Mouse (Mus musculus) heart, adult 18-20 months (tissue): Measurements from ENCODE around the gene Hk2. TPM values are rescaled to one million over a fixed set of nuclear protein-coding genes. Genes with fewer than 3 reads are reported as not detected.

ENCODE experiments used
- DNase-seq, 2 experiments: peaks; one replicate each; pipeline ENCODE4 v3.0.0; 2021 to 2022; ENCODE audit warnings: mixed read lengths in 1 of 2
- total RNA-seq, 2 experiments: library from RNA; stranded (reverse); gene quantifications; 2 replicates each; pipeline ENCODE4 v1.2.3; 2021

The Hk2 gene
- total RNA-seq, 2 experiments from 2014 or later, result 338 to 357 TPM

GRCm38 (mm10) chr6:82770286-82770685, 4.0 kb downstream of the Hk2 start:
- DNase-seq, result no peak

GRCm38 (mm10) chr6:82769704-82770103, 4.5 kb downstream of the Hk2 start:
- DNase-seq, result peak in 1 of 2 experiments; percentile 7

GRCm38 (mm10) chr6:82767734-82768586, 6.3 kb downstream of the Hk2 start:
- peak in 1 of 2 experiments; percentile 21 for DNase-seq

GRCm38 (mm10) chr6:82766636-82767035, 7.6 kb downstream of the Hk2 start:
- no peak for DNase-seq

- DNase-seq, result no peak
Measured at GRCm38 (mm10) chr6:82765261-82765660, 9.0 kb downstream of the Hk2 start.

- DNase-seq, result peak; percentile 68 to 69
Measured at GRCm38 (mm10) chr6:82763871-82764503, 10.3 kb downstream of the Hk2 start.

- no peak for DNase-seq
Measured at GRCm38 (mm10) chr6:82762728-82763127, 11.5 kb downstream of the Hk2 start.

- peak; percentile 63 to 77 for DNase-seq
Measured at GRCm38 (mm10) chr6:82760749-82761357, 13.4 kb downstream of the Hk2 start.

GRCm38 (mm10) chr6:82759241-82759640, 15.0 kb downstream of the Hk2 start:
- DNase-seq, result no peak

- DNase-seq, result peak in 1 of 2 experiments; percentile 28
Measured at GRCm38 (mm10) chr6:82756799-82757210, 17.4 kb downstream of the Hk2 start.

- DNase-seq, result peak; percentile 60 to 80
Measured at GRCm38 (mm10) chr6:82756216-82756615, 18.0 kb downstream of the Hk2 start.

- no peak for DNase-seq
Measured at GRCm38 (mm10) chr6:82755338-82755737, 18.9 kb downstream of the Hk2 start.

GRCm38 (mm10) chr6:82754769-82755168, 19.5 kb downstream of the Hk2 start:
- no peak for DNase-seq

- DNase-seq, result peak in 1 of 2 experiments; percentile 56
Measured at GRCm38 (mm10) chr6:82753638-82754361, 20.5 kb downstream of the Hk2 start.

GRCm38 (mm10) chr6:82753061-82753460, 21.2 kb downstream of the Hk2 start:
- DNase-seq, result peak; percentile 64 to 78

- DNase-seq, result peak; percentile 74 to 81
Measured at GRCm38 (mm10) chr6:82751791-82752190, 22.5 kb downstream of the Hk2 start.

- peak; percentile 67 to 79 for DNase-seq
Measured at GRCm38 (mm10) chr6:82751031-82751430, 23.2 kb downstream of the Hk2 start.

GRCm38 (mm10) chr6:82750063-82750462, 24.2 kb downstream of the Hk2 start:
- no peak for DNase-seq

GRCm38 (mm10) chr6:82748106-82748672, 26.1 kb downstream of the Hk2 start:
- peak; percentile 76 to 80 for DNase-seq

- DNase-seq, result no peak
Measured at GRCm38 (mm10) chr6:82747085-82747484, 27.2 kb downstream of the Hk2 start.

- no peak for DNase-seq
Measured at GRCm38 (mm10) chr6:82744553-82744952, 29.7 kb downstream of the Hk2 start.

GRCm38 (mm10) chr6:82741518-82741880, 32.8 kb downstream of the Hk2 start:
- DNase-seq, result no peak
